Mouse (Mus musculus) large intestine, adult 2 months (tissue): ENCODE data around the gene Nfkb1. TPM values are rescaled to one million over a fixed set of nuclear protein-coding genes. Genes with fewer than 3 reads are reported as not detected.

Source experiments
- DNase-seq: peaks from one replicate; pipeline ENCODE4 v3.0.0-alpha.2; 2012; ENCODE audit warnings: low read depth, low spot score
- WGBS: fragments of 180-500 bp; shearing (Covaris S2); methylation state at CpG from one replicate; pipeline ENCODE4 v1.1.7; 2018; 5-methylcytosine and 5-hydroxymethylcytosine counted together
- polyA plus RNA-seq: library from polyadenylated mRNA; depleted of rRNA; stranded (reverse); fragments of >200 nt; gene quantifications from 2 replicates; pipeline ENCODE4 v1.2.3, GENCODE M21; 2012

Gene Nfkb1
- polyA plus RNA-seq, 1 experiment = 69.9 TPM

- WGBS = 86% methylated on average over 5 of the region's 5 CpGs
- DNase-seq = no peak
Observed at GRCm38 (mm10) chr3:135637592-135637991, 53.8 kb downstream of the Nfkb1 start.

DNA sequence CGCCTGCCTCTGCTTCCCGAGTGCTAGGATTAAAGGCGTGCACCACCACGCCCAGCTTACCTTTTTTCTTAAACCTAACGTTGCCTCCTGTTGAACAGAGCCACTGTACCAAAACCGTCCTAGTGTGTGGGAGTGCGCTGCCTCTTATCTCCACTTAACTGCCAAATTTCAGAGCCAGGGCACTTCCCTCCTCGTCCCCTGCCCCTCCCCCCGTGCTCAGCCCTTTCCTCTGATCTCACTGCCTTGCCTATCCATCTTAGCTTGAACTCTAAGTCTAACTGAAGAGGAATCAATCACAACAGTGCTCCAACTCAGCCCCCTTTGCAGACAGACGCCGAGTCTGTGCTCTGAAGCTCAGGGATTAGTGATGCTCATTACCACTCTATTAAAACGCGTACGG is 54.9 kb downstream of the Nfkb1 start:
- DNase-seq = no peak
- 74% methylated on average over 14 of the region's 14 CpGs for WGBS

DNA sequence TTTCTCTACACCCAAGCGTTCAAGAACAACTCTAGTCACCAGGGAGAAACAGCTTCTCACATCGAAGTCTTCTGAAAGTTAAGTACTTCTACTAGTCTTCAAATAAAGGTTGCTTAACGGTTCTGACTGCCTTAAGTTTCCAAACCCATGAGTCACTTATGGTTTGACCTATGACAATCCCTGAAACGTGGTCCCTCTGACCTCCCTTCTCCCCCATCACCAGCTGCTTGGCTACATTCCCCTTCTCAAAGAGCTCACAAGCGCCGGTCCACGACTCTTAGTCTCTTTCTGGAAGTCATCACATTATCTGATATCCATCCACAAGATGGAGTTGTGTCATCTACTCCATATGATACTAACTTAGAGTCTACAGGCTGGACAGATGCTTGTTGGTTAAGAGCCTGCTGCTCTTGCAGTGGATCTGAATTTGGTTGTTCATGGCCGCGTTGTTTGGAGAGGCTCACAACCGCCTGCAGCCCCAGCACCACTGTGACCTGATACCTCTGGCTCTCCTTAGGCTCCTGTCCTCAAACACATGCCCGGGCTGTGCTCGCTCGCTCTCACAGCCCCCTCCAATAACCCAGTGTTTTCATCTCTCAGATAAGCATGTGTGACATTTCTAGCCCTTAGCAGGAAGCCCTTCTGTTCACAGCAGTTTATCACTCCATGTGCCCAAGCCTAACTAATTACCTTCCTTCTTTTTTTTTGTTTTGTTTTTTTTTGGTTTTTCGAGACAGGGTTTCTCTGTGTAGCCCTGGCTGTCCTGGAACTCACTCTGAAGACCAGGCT is 55.5 kb downstream of the Nfkb1 start:
- WGBS = 86% methylated on average over 14 of the region's 14 CpGs
- DNase-seq = no peak

- no peak for DNase-seq
- 95% methylated on average over 1 of the region's 1 CpGs for WGBS
Observed at GRCm38 (mm10) chr3:135635030-135635429, 56.3 kb downstream of the Nfkb1 start.

- no peak for DNase-seq
- 55% methylated on average over 3 of the region's 3 CpGs for WGBS
Observed at GRCm38 (mm10) chr3:135634275-135634674, 57.1 kb downstream of the Nfkb1 start.

DNA sequence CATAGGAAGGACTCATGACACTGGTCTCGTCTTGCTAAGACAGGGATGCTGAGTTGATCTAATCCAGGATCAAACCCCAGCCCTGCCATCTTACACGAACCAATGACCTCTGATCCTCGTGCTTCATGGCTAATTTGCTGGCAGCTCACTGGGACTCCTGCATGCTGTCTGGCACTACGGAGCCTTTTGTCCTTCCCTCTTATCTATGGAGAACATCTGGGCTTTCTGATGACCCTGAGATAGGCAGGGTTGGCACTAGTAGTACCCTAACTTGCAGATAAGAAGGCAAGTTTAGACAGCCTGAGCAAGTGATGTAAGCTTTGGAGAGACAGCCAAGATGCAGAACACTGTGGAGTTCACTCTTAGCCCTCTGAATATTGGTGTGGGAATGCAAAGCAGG is 59.5 kb downstream of the Nfkb1 start:
- WGBS = 63% methylated on average over 4 of the region's 4 CpGs
- no peak for DNase-seq

- 71% methylated on average over 10 of the region's 10 CpGs for WGBS
- DNase-seq = no peak
Observed at GRCm38 (mm10) chr3:135631096-135631457, 60.3 kb downstream of the Nfkb1 start.

DNA sequence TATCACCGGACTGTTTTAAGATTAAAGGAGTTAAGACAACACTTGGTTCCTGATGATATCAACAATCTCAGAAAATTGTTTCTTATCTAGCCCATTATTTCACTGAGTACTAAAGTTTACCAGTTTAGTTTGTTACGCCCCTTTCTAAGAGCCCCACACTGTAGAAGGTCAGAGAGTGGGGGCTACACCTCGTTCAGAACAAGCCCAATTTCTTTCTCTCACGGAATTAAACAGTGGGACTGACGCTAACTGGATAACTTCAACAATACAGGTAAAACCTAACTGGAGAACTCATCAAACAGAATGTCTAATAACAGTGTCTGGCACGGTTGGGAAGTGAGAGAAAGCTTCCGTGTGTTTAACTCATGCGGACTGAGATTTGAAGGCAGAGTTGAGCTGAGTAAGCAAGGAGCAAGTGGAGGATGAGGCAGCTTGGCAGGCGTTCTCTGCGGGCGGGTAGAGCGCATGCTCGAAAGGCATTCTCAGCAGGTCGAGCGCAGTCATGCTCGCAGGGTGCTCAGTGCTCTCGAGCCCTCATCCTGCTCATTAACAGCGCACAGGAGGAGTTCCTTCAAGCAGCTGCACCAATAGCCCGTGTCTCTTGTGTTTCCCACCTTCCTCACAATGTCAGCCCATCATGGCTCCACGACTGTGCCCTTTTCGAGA is 60.8 kb downstream of the Nfkb1 start:
- 87% methylated on average over 21 of the region's 21 CpGs for WGBS
- DNase-seq = no peak

DNA sequence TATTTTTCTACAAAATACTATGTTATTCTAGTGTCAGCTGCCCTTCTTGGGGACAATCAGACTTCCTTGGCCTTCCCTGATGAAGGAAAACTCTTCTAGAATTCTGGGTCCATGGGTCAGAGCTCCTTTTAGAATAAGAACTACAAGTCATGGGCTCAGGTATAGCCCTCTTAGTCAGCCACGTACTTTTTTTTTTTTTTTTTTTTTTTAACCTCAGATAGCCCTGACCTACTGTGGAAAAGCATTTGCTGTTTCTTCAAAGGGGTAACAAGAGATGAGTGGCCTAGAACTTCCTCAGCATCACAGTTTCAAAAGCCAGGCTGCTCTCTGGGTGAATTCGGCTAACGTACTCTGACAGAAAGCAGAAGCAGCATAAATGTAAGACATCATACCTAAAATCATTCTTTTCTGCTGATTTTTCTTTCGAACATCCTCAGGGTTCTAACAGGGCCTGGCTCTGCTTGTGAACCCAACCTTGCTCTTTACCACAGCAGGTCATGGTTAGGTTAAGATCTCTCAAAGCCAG is 61.5 kb downstream of the Nfkb1 start:
- 82% methylated on average over 4 of the region's 4 CpGs for WGBS
- DNase-seq = no peak

DNA sequence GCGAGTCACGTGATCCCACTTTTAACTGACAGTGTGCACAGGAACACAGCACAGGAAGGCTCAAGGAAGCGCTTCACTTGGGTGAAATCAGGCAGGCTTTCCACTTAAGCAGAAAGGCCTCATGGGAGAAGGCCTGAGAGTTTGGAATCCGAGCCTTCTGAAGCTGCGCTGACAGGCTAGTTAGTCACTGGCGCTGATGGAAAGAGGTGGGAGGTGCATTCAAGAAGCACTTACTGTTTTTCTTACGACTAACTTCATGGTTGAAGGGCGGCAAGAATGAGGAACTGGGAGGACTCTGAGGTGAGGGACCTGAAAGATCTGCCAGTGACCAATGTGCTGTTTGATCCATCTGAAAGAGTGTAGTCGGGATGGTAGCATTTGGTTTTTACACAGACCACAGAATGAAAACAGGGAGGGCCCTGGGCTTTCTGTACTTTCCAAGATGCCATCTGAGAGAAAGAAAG is 62.6 kb downstream of the Nfkb1 start:
- no peak for DNase-seq
- 84% methylated on average over 9 of the region's 9 CpGs for WGBS

GRCm38 (mm10) chr3:135628000-135628705 is 63.2 kb downstream of the Nfkb1 start:
- 81% methylated on average over 9 of the region's 9 CpGs for WGBS
- DNase-seq = no peak

DNA sequence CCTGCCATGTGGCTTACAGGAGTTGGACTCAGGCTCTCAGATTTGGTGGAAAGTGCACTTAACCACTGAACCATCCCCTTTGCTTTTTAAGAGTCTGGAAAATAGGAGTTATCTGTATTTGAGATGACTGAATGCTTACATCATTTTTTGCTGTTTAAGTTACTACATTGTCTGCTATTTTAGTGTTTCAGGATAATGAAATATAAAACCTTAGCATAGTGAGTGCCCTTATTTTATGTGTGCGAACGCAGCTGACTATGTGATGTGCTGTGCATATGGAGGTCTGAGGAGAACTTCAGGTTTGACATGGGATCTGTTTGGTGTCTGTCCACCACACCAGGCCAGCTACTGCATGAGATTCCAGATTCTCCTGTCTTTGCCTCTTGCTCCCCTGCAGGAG is 66.1 kb downstream of the Nfkb1 start:
- 99% methylated on average over 2 of the region's 2 CpGs for WGBS
- no peak for DNase-seq

DNA sequence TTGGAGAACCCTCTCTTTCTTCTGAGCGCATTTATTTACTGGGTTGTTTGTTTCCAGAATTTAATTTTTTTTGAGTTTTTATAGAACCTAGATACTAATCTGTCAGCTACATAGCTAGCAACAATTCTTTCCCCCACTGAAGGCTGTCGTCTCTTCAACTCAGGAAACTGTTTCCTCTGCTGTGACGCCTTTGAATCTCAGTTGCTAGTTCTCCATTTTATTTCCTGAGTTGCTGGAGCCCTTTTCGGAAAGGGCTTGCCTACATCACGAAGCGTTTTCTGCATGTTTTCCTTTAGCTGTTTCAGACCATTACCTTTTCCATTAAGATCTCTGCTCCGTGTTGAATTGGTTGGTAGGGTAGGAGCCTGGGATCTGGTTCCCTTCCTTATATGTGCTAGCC is 74.6 kb downstream of the Nfkb1 start:
- 88% methylated on average over 7 of the region's 7 CpGs for WGBS
- no peak for DNase-seq

- no peak for DNase-seq
- WGBS = 78% methylated on average over 3 of the region's 3 CpGs
Observed at GRCm38 (mm10) chr3:135614376-135614775, 77.0 kb downstream of the Nfkb1 start.

- DNase-seq = no peak
- WGBS = 75% methylated on average over 3 of the region's 3 CpGs
Observed at GRCm38 (mm10) chr3:135610221-135610620, 81.1 kb downstream of the Nfkb1 start.

DNA sequence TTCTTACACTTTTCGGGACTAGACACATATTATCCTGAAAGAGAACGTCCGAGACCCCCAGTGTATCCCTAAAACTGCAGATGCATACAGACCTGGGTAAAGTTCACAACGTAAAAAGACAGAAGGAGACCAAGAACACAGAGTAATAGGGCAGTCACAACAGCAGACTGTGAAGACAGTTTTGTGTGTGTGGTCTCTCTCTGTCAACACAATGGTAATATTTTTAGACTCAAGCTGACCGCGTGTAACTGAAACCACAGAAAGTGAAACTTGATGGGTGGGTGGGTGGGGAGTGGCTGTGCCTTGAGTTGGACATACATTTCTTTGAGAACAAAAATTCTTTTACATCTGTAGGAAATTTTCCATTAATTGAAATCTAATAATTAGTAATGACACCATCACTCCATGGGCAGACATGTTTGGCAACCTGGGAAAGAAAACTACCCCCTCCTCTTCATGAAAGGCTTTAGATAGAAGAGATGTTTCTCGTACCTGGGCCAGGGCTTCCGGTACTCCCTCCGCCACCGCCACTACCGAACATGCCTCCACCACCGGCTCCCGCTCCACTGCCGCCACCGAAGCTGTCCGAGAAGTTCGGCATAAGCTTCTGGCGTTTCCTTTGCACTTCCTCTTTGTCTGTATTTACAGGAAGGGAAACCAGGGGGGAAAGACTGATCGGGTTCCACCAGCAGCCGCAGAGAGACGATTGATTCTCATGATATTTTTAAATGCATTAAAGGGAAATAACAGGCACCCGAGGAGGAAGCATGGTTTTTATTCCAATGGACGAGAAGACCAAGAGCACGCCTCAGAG is 83.5 kb downstream of the Nfkb1 start:
- 79% methylated on average over 24 of the region's 24 CpGs for WGBS
- no peak for DNase-seq

- WGBS = 70% methylated on average over 9 of the region's 9 CpGs
- DNase-seq = no peak
Observed at GRCm38 (mm10) chr3:135607021-135607420, 84.3 kb downstream of the Nfkb1 start.

- no peak for DNase-seq
- WGBS = 88% methylated on average over 8 of the region's 8 CpGs
Observed at GRCm38 (mm10) chr3:135606592-135606991, 84.8 kb downstream of the Nfkb1 start.

DNA sequence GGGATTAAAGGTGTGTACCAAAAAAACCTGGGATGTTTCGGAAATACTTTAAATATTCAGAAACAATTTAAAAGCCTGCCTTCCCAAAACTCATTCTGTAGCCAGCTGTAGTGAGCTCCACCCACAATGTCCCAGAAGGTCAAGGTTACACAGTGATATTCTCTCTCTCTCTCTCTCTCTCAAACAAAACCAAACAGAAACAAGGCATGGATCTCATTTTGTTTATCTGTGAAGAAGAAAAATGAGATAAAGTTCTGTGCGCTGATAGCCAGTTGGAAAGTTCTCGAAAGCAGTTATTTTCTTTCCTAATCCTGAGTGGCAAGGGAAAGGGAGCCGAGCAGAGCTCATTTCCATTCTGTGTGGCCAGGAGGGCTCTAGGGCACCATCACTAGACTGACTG is 85.9 kb downstream of the Nfkb1 start:
- WGBS = 72% methylated on average over 4 of the region's 4 CpGs

More for the DNA sequence above, 85.9 kb downstream of the Nfkb1 start:
- no peak for DNase-seq
